Mouse (Mus musculus) neural tube, embryonic 11.5 days (tissue): ENCODE results near the gene P2rx7. TPM values are rescaled to one million over a fixed set of nuclear protein-coding genes. Genes with fewer than 3 reads are reported as not detected.

Experiments
- ATAC-seq: fragments of 200-750 bp; cut with Nextera tagmentation; 2 replicates; pipeline ENCODE4 v1.8.0; 2017; ENCODE audit warnings: moderate number of reproducible peaks, mild to moderate bottlenecking, moderate TSS enrichment, moderate library complexity; ENCODE audit not compliant: insufficient read depth, low FRiP score, low TSS enrichment
- DNase-seq: peaks from one replicate; pipeline ENCODE4 v3.0.0-alpha.2; 2015; ENCODE audit warnings: low spot score
- H3K27ac ChIP-seq: fragments of 300-500 bp; sonication (generic); 2 replicates; pipeline ENCODE4 v1.5.1; 2014; ENCODE audit warnings: low read depth, mild to moderate bottlenecking, low read length
- H3K27me3 ChIP-seq: fragments of 300-500 bp; sonication (generic); 2 replicates; pipeline ENCODE4 v1.6.1; 2014; ENCODE audit warnings: mild to moderate bottlenecking, low read length, mixed read lengths; ENCODE audit not compliant: control insufficient read depth, insufficient read depth
- H3K36me3 ChIP-seq: fragments of 300-500 bp; sonication (generic); 2 replicates; pipeline ENCODE4 v1.6.1; 2014; ENCODE audit warnings: mild to moderate bottlenecking, low read length, moderate library complexity, mixed read lengths; ENCODE audit not compliant: control insufficient read depth, insufficient read depth
- H3K4me1 ChIP-seq: fragments of 300-500 bp; sonication (generic); 2 replicates; pipeline ENCODE4 v1.6.1; 2014; ENCODE audit warnings: low read length, mixed read lengths; ENCODE audit not compliant: control insufficient read depth, insufficient read depth
- H3K4me2 ChIP-seq: fragments of 300-500 bp; sonication (generic); 2 replicates; pipeline ENCODE4 v1.6.1; 2014; ENCODE audit warnings: low read depth, mild to moderate bottlenecking, moderate library complexity
- H3K4me3 ChIP-seq: fragments of 300-500 bp; sonication (generic); 2 replicates; pipeline ENCODE4 v1.5.1; 2014; ENCODE audit warnings: low read depth, low read length
- H3K9ac ChIP-seq: fragments of 300-500 bp; sonication (generic); 2 replicates; pipeline ENCODE4 v1.6.1; 2014; ENCODE audit warnings: mild to moderate bottlenecking, low read length
- H3K9me3 ChIP-seq: fragments of 300-500 bp; sonication (generic); 2 replicates; pipeline ENCODE4 v1.6.1; 2016; ENCODE audit warnings: low read length; ENCODE audit not compliant: control insufficient read depth
- WGBS: fragments of 180-500 bp; shearing (Covaris S2); extraction: QIAGEN DNeasy Blood & Tissue Kit; methylation state at CpG from one replicate; pipeline ENCODE4 v1.1.7; 2014; 5-methylcytosine and 5-hydroxymethylcytosine counted together
- microRNA-seq: library from miRNA; unstranded; fragments of <30 nt; microRNA quantifications from one replicate; pipeline ENCODE4, GENCODE M21; 2016
- polyA plus RNA-seq: library from polyadenylated mRNA; unstranded; fragments of >200 nt; fragmentation: Nextera tagmentation; extraction: Ambion mirVana; gene quantifications from 2 replicates; pipeline ENCODE4 v1.2.1, GENCODE M21; 2014

The P2rx7 gene
- polyA plus RNA-seq, 1 experiment from 2014 or later, result 1.6 TPM

DNA sequence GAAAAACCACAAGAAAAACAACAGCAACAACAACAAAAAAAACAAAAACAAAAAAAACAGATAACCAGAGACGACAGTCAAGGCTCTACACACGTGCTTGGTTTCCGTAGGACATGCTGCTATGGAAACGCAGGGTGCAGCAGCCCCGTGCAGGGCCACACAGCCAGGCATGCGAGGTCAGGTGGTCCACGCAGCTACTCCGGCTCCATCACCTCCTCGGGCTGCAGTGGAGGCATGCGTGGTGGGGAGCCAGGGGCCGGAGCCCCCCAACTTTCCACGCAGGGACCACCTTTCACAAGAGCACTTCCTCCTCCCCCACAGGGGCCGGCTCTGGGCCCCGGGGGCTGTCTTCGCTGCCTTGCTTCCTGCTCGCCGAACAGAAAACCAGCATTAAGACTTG lies 90.2 kb downstream of the P2rx7 start:
- H3K9me3 ChIP-seq, result no peaks in the 10 kb centered on the region
- H3K27me3 ChIP-seq, result no peaks in the 10 kb centered on the region
- no peak overlapping the region for H3K4me2 ChIP-seq
- no peak overlapping the region for H3K9ac ChIP-seq
- DNase-seq (no peak), ATAC-seq (no peak)
- H3K4me1 ChIP-seq, result no peaks in the 10 kb centered on the region
- no peaks in the 10 kb centered on the region for H3K36me3 ChIP-seq
- WGBS, result 73% methylated on average over 17 of the region's 17 CpGs
- H3K4me3 ChIP-seq, result no peak overlapping the region
- H3K27ac ChIP-seq, result no peak overlapping the region

- Histone ChIP-seq H3K4me1 (no peaks in the 10 kb centered on the region), H3K4me2 (no peak overlapping the region), H3K9ac (no peak overlapping the region), H3K9me3 (no peaks in the 10 kb centered on the region), H3K27me3 (no peaks in the 10 kb centered on the region), H3K4me3 (no peak overlapping the region), H3K36me3 (no peaks in the 10 kb centered on the region), H3K27ac (no peak overlapping the region)
- DNase-seq (no peak), ATAC-seq (no peak)
- WGBS, result 79% methylated on average over 7 of the region's 7 CpGs
These were observed 92.1 kb downstream of the P2rx7 start for GRCm38 (mm10) chr5:122735853-122736252.

GRCm38 (mm10) chr5:122736761-122737160 lies 93.0 kb downstream of the P2rx7 start:
- H3K4me1 ChIP-seq, result no peaks in the 10 kb centered on the region
- H3K4me2 ChIP-seq, result no peak overlapping the region
- WGBS, result 92% methylated on average over 15 of the region's 15 CpGs
- no peaks in the 10 kb centered on the region for H3K27me3 ChIP-seq
- no peak overlapping the region for H3K4me3 ChIP-seq
- ATAC-seq (no peak), DNase-seq (no peak)
- H3K9ac ChIP-seq, result no peak overlapping the region
- no peaks in the 10 kb centered on the region for H3K9me3 ChIP-seq
- H3K36me3 ChIP-seq, result no peaks in the 10 kb centered on the region
- H3K27ac ChIP-seq, result no peak overlapping the region

Small RNA genes within 50 kb of the gene (microRNA-seq; reads per million reads assigned to microRNA genes)
- not detected for gene Mir8115

Other genes starting within 250 kb of the P2rx7 start
- 33.4 and 34.7 TPM in 2 replicates for gene Anapc7, start 222.2 kb upstream of the P2rx7 start, polyA plus RNA-seq
- 52.0 and 55.4 TPM in 2 replicates for gene Atp2a2, start 141.7 kb upstream of the P2rx7 start, polyA plus RNA-seq
- 41.2 and 44.7 TPM in 2 replicates for gene Ift81, start 29.4 kb upstream of the P2rx7 start, polyA plus RNA-seq
- gene P2rx4, start 63.6 kb downstream of the P2rx7 start, polyA plus RNA-seq, result 8.1 and 8.7 TPM in 2 replicates
- 26.3 and 27.0 TPM in 2 replicates for gene Camkk2, start 135.5 kb downstream of the P2rx7 start, polyA plus RNA-seq
- 529 and 534 TPM in 2 replicates for gene Anapc5, start 177.4 kb downstream of the P2rx7 start, polyA plus RNA-seq
- gene Rnf34, start 206.1 kb downstream of the P2rx7 start, polyA plus RNA-seq, result 58.1 and 58.4 TPM in 2 replicates